Comparison of ENCODE assay signal across 12 mouse cellular contexts in the genomic region with DNA sequence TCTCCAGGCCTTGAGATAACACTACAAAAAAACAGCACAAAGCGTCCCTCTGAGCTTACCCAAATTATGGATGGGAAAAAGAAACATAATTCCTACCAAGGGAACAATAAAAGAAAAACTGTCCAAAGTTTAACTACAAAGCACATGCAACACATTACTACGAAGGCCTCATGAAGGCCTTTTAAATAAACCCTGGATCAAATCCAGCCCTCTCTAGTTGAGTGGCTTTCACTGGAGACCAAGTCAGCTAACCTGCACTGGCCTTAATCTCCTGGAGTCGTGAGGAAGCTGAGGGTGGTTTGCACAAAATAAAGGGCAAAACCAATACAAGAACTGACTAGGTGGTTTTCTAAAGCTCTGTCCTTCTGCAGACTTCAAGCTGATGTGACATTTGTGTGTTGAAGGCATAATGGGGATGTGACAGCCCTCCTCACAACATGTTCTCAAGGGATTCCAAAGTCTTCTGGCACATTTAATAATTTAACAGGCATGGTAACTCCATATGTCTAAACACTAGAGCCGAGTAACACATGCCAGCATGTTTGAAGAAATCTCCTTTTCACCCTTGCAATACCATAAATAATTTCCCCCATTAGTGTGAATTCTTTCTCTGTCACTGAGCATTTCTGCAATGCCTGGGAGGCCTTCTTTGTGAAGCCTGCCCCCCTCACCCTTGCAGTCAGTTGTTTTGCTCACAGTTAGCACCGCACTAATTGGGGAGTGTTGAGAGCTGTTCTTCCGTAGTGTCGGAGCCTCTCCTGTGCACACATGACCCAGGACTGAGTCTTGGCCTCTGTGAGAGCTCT. TPM values are rescaled to one million over a fixed set of nuclear protein-coding genes. Genes with fewer than 3 reads are reported as not detected.
A peak's percentile ranks its signal among the peaks of the same experiment; 100 is the strongest.
DNase-seq lines count a peak whose midpoint lies in the region; ATAC-seq lines count a peak whose summit lies in the region.
"Had no signal": no experiment of that assay in that cellular context is flagged by ENCODE, and none has a peak within 500 bp of the region (broad histone marks: within the 10 kb centered on the region; RNA-seq: fewer than 3 reads in every experiment).

No protein-coding gene starts in this region.

- no peaks in the 10 kb centered on the region for H3K36me3 ChIP-seq in embryonic facial prominence, embryonic 11.5 days (replicated peaks; ENCODE audit: control insufficient read depth, insufficient read depth, low read depth, low read length)
- H3K36me3 ChIP-seq in embryonic facial prominence, embryonic 10.5 days (replicated peaks) = no peaks in the 10 kb centered on the region
- H3K36me3 ChIP-seq in lung, embryonic 16.5 days (ENCODE audit: control insufficient read depth, insufficient read depth, low read length) = no peaks in the 10 kb centered on the region
- H3K36me3 ChIP-seq in limb, embryonic 10.5 days = no peaks in the 10 kb centered on the region
- H3K36me3 ChIP-seq: liver, embryonic 12.5 days had no signal

- H3K4me2 ChIP-seq in embryonic facial prominence, embryonic 11.5 days (ENCODE audit: low read depth, low read length) = no peak overlapping the region
- no peak overlapping the region for H3K4me2 ChIP-seq in lung, embryonic 16.5 days (ENCODE audit: low read depth, low read length)
- H3K4me2 ChIP-seq: liver, embryonic 12.5 days had no signal

- H3K27ac ChIP-seq in embryonic facial prominence, embryonic 11.5 days (replicated peaks; ENCODE audit: low read depth, low read length) = no peak overlapping the region
- no peak overlapping the region for H3K27ac ChIP-seq in embryonic facial prominence, embryonic 10.5 days (replicated peaks)
- peak overlapping the region; percentile 12; the same call in 1 of the 2 replicates for H3K27ac ChIP-seq in lung, embryonic 16.5 days (ENCODE audit: low read length)
- peak overlapping the region; percentile 19; the same call in 1 of the 2 replicates for H3K27ac ChIP-seq in limb, embryonic 10.5 days
- H3K27ac ChIP-seq: liver, embryonic 12.5 days had no signal

- H3K4me3 ChIP-seq in embryonic facial prominence, embryonic 11.5 days (ENCODE audit: low read depth, low read length) = no peak overlapping the region
- no peak overlapping the region for H3K4me3 ChIP-seq in embryonic facial prominence, embryonic 10.5 days
- H3K4me3 ChIP-seq in lung, embryonic 16.5 days (ENCODE audit: low read length) = no peak overlapping the region
- H3K4me3 ChIP-seq in limb, embryonic 10.5 days = no peak overlapping the region
- H3K4me3 ChIP-seq: liver, embryonic 12.5 days had no signal

- no peaks in the 10 kb centered on the region for H3K9me3 ChIP-seq in embryonic facial prominence, embryonic 11.5 days (replicated peaks; ENCODE audit: control insufficient read depth, low read length)
- H3K9me3 ChIP-seq in embryonic facial prominence, embryonic 10.5 days = no peaks in the 10 kb centered on the region
- H3K9me3 ChIP-seq in lung, embryonic 16.5 days (ENCODE audit: control insufficient read depth, low read length) = no peaks in the 10 kb centered on the region
- H3K9me3 ChIP-seq in limb, embryonic 10.5 days (replicated peaks) = no peaks in the 10 kb centered on the region
- H3K9me3 ChIP-seq: liver, embryonic 12.5 days had no signal

- no peaks in the 10 kb centered on the region for H3K27me3 ChIP-seq in embryonic facial prominence, embryonic 11.5 days (ENCODE audit: control insufficient read depth, insufficient read depth, low read length)
- H3K27me3 ChIP-seq in embryonic facial prominence, embryonic 10.5 days (replicated peaks; ENCODE audit: low read depth, poor library complexity, severe bottlenecking) = no peaks in the 10 kb centered on the region
- H3K27me3 ChIP-seq in lung, embryonic 16.5 days (ENCODE audit: control insufficient read depth, insufficient read depth, low read depth, low read length) = no peaks in the 10 kb centered on the region
- no peaks in the 10 kb centered on the region for H3K27me3 ChIP-seq in limb, embryonic 10.5 days (ENCODE audit: low read depth, poor library complexity, severe bottlenecking)
- H3K27me3 ChIP-seq: liver, embryonic 12.5 days had no signal

- ATAC-seq in embryonic facial prominence, embryonic 11.5 days (replicated peaks; ENCODE audit: insufficient number of reproducible peaks, low FRiP score, low TSS enrichment, low read depth) = peak; percentile 68; the same call in 1 of the 2 replicates
- ATAC-seq in lung, embryonic 16.5 days (ENCODE audit: low read depth) = no peak
- ATAC-seq: liver, embryonic 12.5 days had no signal

- DNase-seq in embryonic facial prominence, embryonic 11.5 days (ENCODE audit: low spot score) = no peak
- no peak for DNase-seq in embryonic facial prominence, embryonic 10.5 days (ENCODE audit: low spot score)
- DNase-seq in lung, postnatal 36 days = no peak
- peak; percentile 42 for DNase-seq in limb, embryonic 10.5 days (ENCODE audit: low spot score)
- peak; percentile 70 for DNase-seq in retina, embryonic 14.5 days (ENCODE audit: low spot score)
- no peak for DNase-seq in urinary bladder, postnatal 4 days (ENCODE audit: low spot score in 2 of 2)
- DNase-seq in left cerebral cortex, adult 8-10 months (ENCODE audit: low spot score in 2 of 2) = no peak
- DNase-seq: adrenal gland, postnatal 10 days; heart, postnatal 36 days; kidney, postnatal 4 days had no signal

- 0 out of 2 replicates have a peak, but pooled peaks cover 2% of the 10 kb centered on the region for H3K4me1 ChIP-seq in embryonic facial prominence, embryonic 11.5 days (ENCODE audit: control insufficient read depth, insufficient read depth, low read length)
- peaks cover 19% of the 10 kb centered on the region for H3K4me1 ChIP-seq in embryonic facial prominence, embryonic 10.5 days
- H3K4me1 ChIP-seq in lung, embryonic 16.5 days (replicated peaks; ENCODE audit: control insufficient read depth, insufficient read depth, low read length) = peaks cover 19% of the 10 kb centered on the region; the same call in 1 of the 2 replicates
- H3K4me1 ChIP-seq in limb, embryonic 10.5 days = peaks cover 30% of the 10 kb centered on the region

- H3K9ac ChIP-seq in embryonic facial prominence, embryonic 11.5 days (replicated peaks; ENCODE audit: low read length) = no peak overlapping the region
- no peak overlapping the region for H3K9ac ChIP-seq in lung, embryonic 16.5 days (ENCODE audit: low read length)
- H3K9ac ChIP-seq: liver, embryonic 12.5 days had no signal

- 46% methylated on average over 7 of the region's 7 CpGs for WGBS in embryonic facial prominence, embryonic 11.5 days
- WGBS in embryonic facial prominence, embryonic 10.5 days = 49% methylated on average over 7 of the region's 7 CpGs
- 47% methylated on average over 7 of the region's 7 CpGs for WGBS in lung, embryonic 16.5 days
- WGBS in limb, embryonic 10.5 days = 50% methylated on average over 7 of the region's 7 CpGs

RNA-seq across cellular contexts. Expression of a gene that starts 50.0 kb away (rescaled TPM):
- polyA plus RNA-seq in embryonic facial prominence, embryonic 11.5 days (2014; fragmentation: Nextera tagmentation; extraction: Ambion mirVana) = 4.7 and 6.6 TPM in 2 replicates
- 4.9 and 5.1 TPM in 2 replicates for polyA plus RNA-seq in embryonic facial prominence, embryonic 10.5 days (2016; fragmentation: Nextera tagmentation; extraction: Ambion mirVana)
- polyA plus RNA-seq in lung, embryonic 16.5 days (2015; fragmentation: Nextera tagmentation; extraction: Ambion mirVana) = 5.4 and 5.5 TPM in 2 replicates
- 4.8 and 6.1 TPM in 2 replicates for polyA plus RNA-seq in limb, embryonic 10.5 days (2016; fragmentation: Nextera tagmentation; extraction: Ambion mirVana)
- total RNA-seq in left cerebral cortex, adult 8-10 months (2022) = 10 to 100 TPM; 18.3 to 23.7 (median 20.7) TPM

Comparison
In these comparisons a context has a peak if more than half of its experiments do, and no peak if none do; other contexts are left out.
1. DNase-seq: peak in limb, embryonic 10.5 days (single experiment) and retina, embryonic 14.5 days (single experiment); none in embryonic facial prominence, embryonic 11.5 days (single experiment), embryonic facial prominence, embryonic 10.5 days (single experiment), lung, postnatal 36 days (single experiment), urinary bladder, postnatal 4 days (0 of 2) and left cerebral cortex, adult 8-10 months (0 of 2).
2. H3K27ac ChIP-seq: peak in lung, embryonic 16.5 days (single experiment) and limb, embryonic 10.5 days (single experiment); none in embryonic facial prominence, embryonic 11.5 days (single experiment) and embryonic facial prominence, embryonic 10.5 days (single experiment).